ENCODE assay signal across 21 mouse cellular contexts in genomic region chr13:93092916-93093429, GRCm38 (mm10). TPM values are rescaled to one million over a fixed set of nuclear protein-coding genes. Genes with fewer than 3 reads are reported as not detected.
A peak's percentile ranks its signal among the peaks of the same experiment; 100 is the strongest.
DNase-seq lines count a peak whose midpoint lies in the region; ATAC-seq and TF ChIP-seq lines count a peak whose summit lies in the region.
"Had no signal": no experiment of that assay in that cellular context is flagged by ENCODE, and none has a peak within 500 bp of the region (broad histone marks: within the 10 kb centered on the region; RNA-seq: fewer than 3 reads in every experiment).

No protein-coding gene starts in this region.

- H3K9me3 ChIP-seq in forebrain, embryonic 16.5 days (ENCODE audit: control insufficient read depth, low read length), result no peaks in the 10 kb centered on the region
- H3K9me3 ChIP-seq in forebrain, embryonic 11.5 days (ENCODE audit: control insufficient read depth, low read length), result no peaks in the 10 kb centered on the region
- H3K9me3 ChIP-seq: forebrain, embryonic 13.5 days; heart, embryonic 10.5 days; hindbrain, embryonic 12.5 days had no signal

- H3K36me3 ChIP-seq in forebrain, embryonic 16.5 days (ENCODE audit: control insufficient read depth, insufficient read depth), result no peaks in the 10 kb centered on the region
- H3K36me3 ChIP-seq in forebrain, embryonic 11.5 days (ENCODE audit: control insufficient read depth, insufficient read depth, low read length), result no peaks in the 10 kb centered on the region
- no peaks in the 10 kb centered on the region; the same call in 1 of the 2 replicates for H3K36me3 ChIP-seq in spleen, adult 2 months (ENCODE audit: control insufficient read depth, insufficient read depth, low read length)
- no peaks in the 10 kb centered on the region for H3K36me3 ChIP-seq in splenic B cell, adult 2 months (ENCODE audit: control insufficient read depth, insufficient read depth, low read length, poor library complexity, severe bottlenecking)
- H3K36me3 ChIP-seq: embryonic facial prominence, embryonic 13.5 days; hindbrain, embryonic 12.5 days had no signal

- no peak overlapping the region for H3K4me3 ChIP-seq in forebrain, embryonic 16.5 days (replicated peaks; ENCODE audit: low read length)
- H3K4me3 ChIP-seq in forebrain, embryonic 11.5 days (ENCODE audit: low read depth, low read length), result no peak overlapping the region
- H3K4me3 ChIP-seq in spleen, adult 2 months (ENCODE audit: extremely low read depth, insufficient read depth, insufficient read length), result no peak overlapping the region
- H3K4me3 ChIP-seq: embryonic facial prominence, embryonic 13.5 days; forebrain, embryonic 13.5 days; heart, embryonic 10.5 days; hindbrain, embryonic 12.5 days had no signal

- no peaks in the 10 kb centered on the region for H3K4me1 ChIP-seq in forebrain, embryonic 16.5 days (replicated peaks; ENCODE audit: control insufficient read depth, insufficient read depth, low read length)
- H3K4me1 ChIP-seq in forebrain, embryonic 11.5 days (replicated peaks; ENCODE audit: control insufficient read depth, insufficient read depth, low read length), result no peaks in the 10 kb centered on the region
- H3K4me1 ChIP-seq in spleen, adult 2 months (ENCODE audit: control insufficient read depth, insufficient read depth, insufficient read length), result peaks cover 29% of the 10 kb centered on the region
- H3K4me1 ChIP-seq: embryonic facial prominence, embryonic 13.5 days; forebrain, embryonic 13.5 days; hindbrain, embryonic 12.5 days had no signal

- no peak for DNase-seq in forebrain, embryonic 11.5 days (ENCODE audit: low spot score)
- no peak for DNase-seq in spleen, adult 2 months (ENCODE audit: low read depth in 1 of 2, low spot score in 2 of 2)
- no peak for DNase-seq in spleen, postnatal 14 days (ENCODE audit: low spot score in 2 of 2)
- peak; percentile 14 for DNase-seq in thymus, postnatal 4 days
- DNase-seq in thymus, postnatal 10 days (ENCODE audit: low spot score in 2 of 2), result no peak
- DNase-seq in splenic B cell, adult 2 months (ENCODE audit: low read depth, low spot score), result peak; percentile 37
- DNase-seq: adrenal gland, adult 2 months; adrenal gland, postnatal 25 days; cerebellum, adult 11 months; cerebellum, adult 9-10 months; cerebellum, postnatal 25 days; gastrocnemius, postnatal 14 days; heart, postnatal 10 days; heart, postnatal 4 days had no signal

- 62% methylated on average over 2 of the region's 2 CpGs for WGBS in forebrain, embryonic 16.5 days
- 72% methylated on average over 2 of the region's 2 CpGs for WGBS in forebrain, embryonic 11.5 days
- WGBS in spleen, adult 2 months, result 42% methylated on average over 2 of the region's 2 CpGs

- peak overlapping the region; percentile 7; the same call in 1 of the 2 replicates for H3K27ac ChIP-seq in forebrain, embryonic 16.5 days (ENCODE audit: low read length)
- no peak overlapping the region for H3K27ac ChIP-seq in forebrain, embryonic 11.5 days (ENCODE audit: low read depth, low read length)
- H3K27ac ChIP-seq in spleen, adult 2 months (ENCODE audit: insufficient read depth, low read length), result peak overlapping the region; percentile 94
- H3K27ac ChIP-seq: embryonic facial prominence, embryonic 13.5 days; forebrain, embryonic 13.5 days; heart, embryonic 10.5 days; hindbrain, embryonic 12.5 days; hindbrain, postnatal 0 days had no signal

- no peaks in the 10 kb centered on the region for H3K27me3 ChIP-seq in forebrain, embryonic 16.5 days (replicated peaks; ENCODE audit: control insufficient read depth, insufficient read depth, low read length)
- H3K27me3 ChIP-seq in forebrain, embryonic 11.5 days (ENCODE audit: control insufficient read depth, insufficient read depth, low read length), result no peaks in the 10 kb centered on the region
- no peaks in the 10 kb centered on the region for H3K27me3 ChIP-seq in spleen, adult 2 months (ENCODE audit: control insufficient read depth, insufficient read depth, low read length)
- no peaks in the 10 kb centered on the region for H3K27me3 ChIP-seq in splenic B cell, adult 2 months (ENCODE audit: control insufficient read depth, insufficient read depth, low read length, poor library complexity, severe bottlenecking)
- H3K27me3 ChIP-seq: embryonic facial prominence, embryonic 13.5 days; forebrain, embryonic 13.5 days; hindbrain, embryonic 12.5 days had no signal

- TF ChIP-seq CTCF in spleen, adult 2 months (IDR thresholded peaks at IDR 0.05; ENCODE audit: extremely low read depth, insufficient read depth, insufficient read length, insufficient replicate concordance), result no peak

- H3K4me2 ChIP-seq in forebrain, embryonic 16.5 days (ENCODE audit: low read length), result no peak overlapping the region
- no peak overlapping the region for H3K4me2 ChIP-seq in forebrain, embryonic 11.5 days (ENCODE audit: low read depth, low read length, severe bottlenecking)
- H3K4me2 ChIP-seq: embryonic facial prominence, embryonic 13.5 days; forebrain, embryonic 13.5 days; hindbrain, embryonic 12.5 days had no signal

- H3K9ac ChIP-seq in forebrain, embryonic 16.5 days (replicated peaks; ENCODE audit: low read depth, low read length), result no peak overlapping the region
- no peak overlapping the region for H3K9ac ChIP-seq in forebrain, embryonic 11.5 days (ENCODE audit: low read length)
- H3K9ac ChIP-seq: embryonic facial prominence, embryonic 13.5 days; forebrain, embryonic 13.5 days; hindbrain, embryonic 12.5 days had no signal

- TF ChIP-seq POLR2A in spleen, adult 2 months (IDR thresholded peaks at IDR 0.05; ENCODE audit: low read depth, low read length), result no peak

- ATAC-seq in forebrain, embryonic 16.5 days, result no peak
- no peak for ATAC-seq in forebrain, embryonic 11.5 days (replicated peaks; ENCODE audit: low FRiP score)
- ATAC-seq in cerebellum, adult (ENCODE audit: insufficient number of reproducible peaks, low FRiP score, low TSS enrichment), result no peak
- ATAC-seq: forebrain, embryonic 13.5 days; hindbrain, postnatal 0 days had no signal

RNA-seq across cellular contexts. Expression of gene Cmya5, which starts 51.6 kb away (rescaled TPM):
- polyA plus RNA-seq in forebrain, embryonic 16.5 days (2015; fragmentation: Nextera tagmentation; extraction: Ambion mirVana), result 0.19 and 0.20 TPM in 2 replicates
- 0.13 TPM in 1 of 2 replicates, not detected in the other for polyA plus RNA-seq in forebrain, embryonic 11.5 days (2014; fragmentation: Nextera tagmentation; extraction: Ambion mirVana)
- 0.12 and 0.13 TPM in 2 replicates for polyA plus RNA-seq in spleen, adult 2 months (2012; rRNA removed)

Comparison
In these comparisons a context has a peak if more than half of its experiments do, and no peak if none do; other contexts are left out.
1. DNase-seq: peak in thymus, postnatal 4 days (single experiment) and splenic B cell, adult 2 months (single experiment); none in forebrain, embryonic 11.5 days (single experiment), spleen, adult 2 months (0 of 2), spleen, postnatal 14 days (0 of 2) and thymus, postnatal 10 days (0 of 2).